Mouse (Mus musculus) neural tube, embryonic 14.5 days (tissue): ENCODE results near the gene Wipi2. TPM values are rescaled to one million over a fixed set of nuclear protein-coding genes. Genes with fewer than 3 reads are reported as not detected.

Source experiments
- ATAC-seq: fragments of 200-750 bp; cut with Nextera tagmentation; 2 replicates; pipeline ENCODE4 v1.8.0; 2017; ENCODE audit warnings: low read depth, mild to moderate bottlenecking, moderate TSS enrichment, moderate library complexity
- H3K27ac ChIP-seq: fragments of 300-500 bp; sonication (generic); 2 replicates; pipeline ENCODE4 v1.5.1; 2014; ENCODE audit warnings: low read depth, mild to moderate bottlenecking, control low read depth, low read length, moderate library complexity, mixed read lengths
- H3K27me3 ChIP-seq: fragments of 300-500 bp; sonication (generic); 2 replicates; pipeline ENCODE4 v1.6.1; 2014; ENCODE audit warnings: low read length; ENCODE audit not compliant: control insufficient read depth, insufficient read depth
- H3K36me3 ChIP-seq: fragments of 300-500 bp; sonication (generic); 2 replicates; pipeline ENCODE4 v1.6.1; 2014; ENCODE audit warnings: low read length, mixed read lengths; ENCODE audit not compliant: control insufficient read depth, insufficient read depth
- H3K4me1 ChIP-seq: fragments of 300-500 bp; sonication (generic); 2 replicates; pipeline ENCODE4 v1.6.1; 2014; ENCODE audit warnings: low read length; ENCODE audit not compliant: control insufficient read depth, insufficient read depth
- H3K4me2 ChIP-seq: fragments of 300-500 bp; sonication (generic); 2 replicates; pipeline ENCODE4 v1.6.1; 2014; ENCODE audit warnings: mild to moderate bottlenecking, low read depth, low read length, control low read depth
- H3K4me3 ChIP-seq: fragments of 300-500 bp; sonication (generic); 2 replicates; pipeline ENCODE4 v1.5.1; 2014; ENCODE audit warnings: low read depth, low read length, control low read depth, mixed read lengths
- H3K9ac ChIP-seq: fragments of 300-500 bp; sonication (generic); replicated peaks from 2 replicates; pipeline ENCODE4 v1.6.1; 2014; ENCODE audit warnings: low read depth, mild to moderate bottlenecking, control low read depth, low read length, mixed read lengths
- H3K9me3 ChIP-seq: fragments of 300-500 bp; sonication (generic); 2 replicates; pipeline ENCODE4 v1.6.1; 2016; ENCODE audit warnings: low read length; ENCODE audit not compliant: control insufficient read depth
- WGBS: fragments of 180-500 bp; shearing (Covaris S2); extraction: QIAGEN DNeasy Blood & Tissue Kit; methylation state at CpG from one replicate; pipeline ENCODE4 v1.1.7; 2014; 5-methylcytosine and 5-hydroxymethylcytosine counted together
- polyA plus RNA-seq: library from polyadenylated mRNA; unstranded; fragments of >200 nt; fragmentation: Nextera tagmentation; extraction: Ambion mirVana; gene quantifications from 2 replicates; pipeline ENCODE4 v1.2.1, GENCODE M21; 2014

The Wipi2 gene
- polyA plus RNA-seq, 1 experiment from 2014 or later = 40.4 TPM

GRCm38 (mm10) chr5:142703569-142703968, 76.1 kb downstream of the Wipi2 start:
- ATAC-seq = no peak
- peak overlapping the region; percentile 89; the same call in 1 of the 2 replicates for H3K9ac ChIP-seq
- 66% methylated on average over 10 of the region's 10 CpGs for WGBS
- H3K9me3 ChIP-seq = no peaks in the 10 kb centered on the region
- H3K4me2 ChIP-seq = peak overlapping the region; percentile 75
- H3K36me3 ChIP-seq = 0 out of 2 replicates have a peak, but pooled peaks cover 4% of the 10 kb centered on the region
- H3K4me3 ChIP-seq = peak overlapping the region; percentile 81; the same call in 1 of the 2 replicates
- H3K27me3 ChIP-seq = no peaks in the 10 kb centered on the region
- no peak overlapping the region for H3K27ac ChIP-seq
- peaks cover 15% of the 10 kb centered on the region for H3K4me1 ChIP-seq

- 92% methylated on average over 5 of the region's 5 CpGs for WGBS
- no peaks in the 10 kb centered on the region for H3K27me3 ChIP-seq
- H3K4me2 ChIP-seq = no peak overlapping the region
- H3K4me3 ChIP-seq = no peak overlapping the region
- H3K27ac ChIP-seq = no peak overlapping the region
- no peak overlapping the region for H3K9ac ChIP-seq
- H3K9me3 ChIP-seq = no peaks in the 10 kb centered on the region
- peaks cover 14% of the 10 kb centered on the region for H3K4me1 ChIP-seq
- ATAC-seq = no peak
- H3K36me3 ChIP-seq = peaks cover 13% of the 10 kb centered on the region
Observed at GRCm38 (mm10) chr5:142707709-142708108, 80.2 kb downstream of the Wipi2 start.

GRCm38 (mm10) chr5:142709436-142709835, 81.9 kb downstream of the Wipi2 start:
- Histone ChIP-seq H3K27me3 (no peaks in the 10 kb centered on the region), H3K36me3 (peaks cover 21% of the 10 kb centered on the region), H3K27ac (no peak overlapping the region), H3K9me3 (no peaks in the 10 kb centered on the region), H3K4me1 (no peaks in the 10 kb centered on the region), H3K9ac (no peak overlapping the region), H3K4me2 (no peak overlapping the region), H3K4me3 (no peak overlapping the region)
- WGBS = 87% methylated on average over 7 of the region's 7 CpGs
- no peak for ATAC-seq

- WGBS = 88% methylated on average over 5 of the region's 5 CpGs
- H3K4me1 ChIP-seq = no peaks in the 10 kb centered on the region
Observed at GRCm38 (mm10) chr5:142712373-142712772, 84.9 kb downstream of the Wipi2 start.

GRCm38 (mm10) chr5:142713966-142714365, 86.5 kb downstream of the Wipi2 start:
- 95% methylated on average over 10 of the region's 10 CpGs for WGBS
- Histone ChIP-seq H3K4me1 (no peaks in the 10 kb centered on the region), H3K9me3 (no peaks in the 10 kb centered on the region), H3K4me3 (no peak overlapping the region), H3K27me3 (no peaks in the 10 kb centered on the region), H3K4me2 (no peak overlapping the region), H3K36me3 (peaks cover 28% of the 10 kb centered on the region), H3K27ac (no peak overlapping the region), H3K9ac (no peak overlapping the region)
- ATAC-seq = no peak

More at GRCm38 (mm10) chr5:142712373-142712772, 84.9 kb downstream of the Wipi2 start:
- no peaks in the 10 kb centered on the region for H3K9me3 ChIP-seq
- no peak overlapping the region for H3K4me3 ChIP-seq
- ATAC-seq = no peak
- H3K27me3 ChIP-seq = no peaks in the 10 kb centered on the region
- H3K36me3 ChIP-seq = peaks cover 25% of the 10 kb centered on the region
- no peak overlapping the region for H3K4me2 ChIP-seq
- no peak overlapping the region for H3K9ac ChIP-seq
- no peak overlapping the region for H3K27ac ChIP-seq

- Histone ChIP-seq H3K9me3 (no peaks in the 10 kb centered on the region), H3K36me3 (peaks cover 29% of the 10 kb centered on the region), H3K9ac (no peak overlapping the region), H3K4me2 (no peak overlapping the region), H3K4me3 (no peak overlapping the region), H3K27me3 (no peaks in the 10 kb centered on the region), H3K4me1 (no peaks in the 10 kb centered on the region), H3K27ac (no peak overlapping the region)
- no peak for ATAC-seq
- 89% methylated on average over 9 of the region's 9 CpGs for WGBS
Observed at GRCm38 (mm10) chr5:142715059-142715458, 87.6 kb downstream of the Wipi2 start.

- H3K4me3 ChIP-seq = no peak overlapping the region
- no peaks in the 10 kb centered on the region for H3K9me3 ChIP-seq
- no peak overlapping the region for H3K9ac ChIP-seq
- no peaks in the 10 kb centered on the region for H3K4me1 ChIP-seq
- WGBS = 88% methylated on average over 6 of the region's 6 CpGs
- H3K27me3 ChIP-seq = no peaks in the 10 kb centered on the region
- H3K27ac ChIP-seq = no peak overlapping the region
- no peak overlapping the region for H3K4me2 ChIP-seq
- ATAC-seq = no peak
- H3K36me3 ChIP-seq = peaks cover 29% of the 10 kb centered on the region
Observed at GRCm38 (mm10) chr5:142716056-142716455, 88.6 kb downstream of the Wipi2 start.

GRCm38 (mm10) chr5:142718037-142718436, 90.5 kb downstream of the Wipi2 start:
- H3K36me3 ChIP-seq = peaks cover 27% of the 10 kb centered on the region
- WGBS = 25% methylated on average over 4 of the region's 4 CpGs
- no peaks in the 10 kb centered on the region for H3K27me3 ChIP-seq
- no peak overlapping the region for H3K4me3 ChIP-seq
- H3K4me2 ChIP-seq = no peak overlapping the region
- H3K9ac ChIP-seq = no peak overlapping the region
- H3K27ac ChIP-seq = no peak overlapping the region
- no peaks in the 10 kb centered on the region for H3K4me1 ChIP-seq
- ATAC-seq = peak; percentile 45; the same call in 1 of the 2 replicates
- no peaks in the 10 kb centered on the region for H3K9me3 ChIP-seq

- Histone ChIP-seq H3K36me3 (peaks cover 27% of the 10 kb centered on the region), H3K4me3 (no peak overlapping the region), H3K4me1 (no peaks in the 10 kb centered on the region), H3K9me3 (no peaks in the 10 kb centered on the region), H3K27ac (no peak overlapping the region), H3K4me2 (no peak overlapping the region), H3K27me3 (no peaks in the 10 kb centered on the region), H3K9ac (no peak overlapping the region)
- 66% methylated on average over 25 of the region's 25 CpGs for WGBS
- ATAC-seq = no peak
Observed at GRCm38 (mm10) chr5:142718486-142718885, 91.0 kb downstream of the Wipi2 start.
